Mouse (Mus musculus): ENCODE data around the gene Phf3.

Gene Phf3

GRCm38 (mm10) chr1:30832778-30833177 lies 40.9 kb downstream of the Phf3 start:
- in situ Hi-C loops (cut with MboI, MseI): no loop called here

GRCm38 (mm10) chr1:30819414-30819813 lies 54.3 kb downstream of the Phf3 start:
- in situ Hi-C loops (cut with MboI, MseI): no loop called here

GRCm38 (mm10) chr1:30815609-30816008 lies 58.1 kb downstream of the Phf3 start:
- in situ Hi-C loops (cut with MboI, MseI): no loop called here

GRCm38 (mm10) chr1:30814987-30815386 lies 58.7 kb downstream of the Phf3 start:
- in situ Hi-C loops (cut with MboI, MseI): no loop called here

- in situ Hi-C loops (cut with MboI, MseI): no loop called here
Observed at GRCm38 (mm10) chr1:30808101-30808699, 65.5 kb downstream of the Phf3 start.

- in situ Hi-C loops (cut with MboI, MseI): no loop called here
Observed at GRCm38 (mm10) chr1:30805688-30806285, 67.9 kb downstream of the Phf3 start.

- in situ Hi-C loops (cut with MboI, MseI): no loop called here
Observed at GRCm38 (mm10) chr1:30804919-30805318, 68.8 kb downstream of the Phf3 start.

- in situ Hi-C loops (cut with MboI, MseI): no loop called here
Observed at GRCm38 (mm10) chr1:30801911-30802310, 71.8 kb downstream of the Phf3 start.

GRCm38 (mm10) chr1:30799277-30799834 lies 74.4 kb downstream of the Phf3 start:
- in situ Hi-C loops (cut with MboI, MseI): no loop called here

GRCm38 (mm10) chr1:30794606-30795005 lies 79.1 kb downstream of the Phf3 start:
- in situ Hi-C loops (cut with MboI, MseI): no loop called here

GRCm38 (mm10) chr1:30793357-30793883 lies 80.3 kb downstream of the Phf3 start:
- in situ Hi-C loops (cut with MboI, MseI): no loop called here

GRCm38 (mm10) chr1:30792935-30793334 lies 80.8 kb downstream of the Phf3 start:
- in situ Hi-C loops (cut with MboI, MseI): no loop called here

GRCm38 (mm10) chr1:30790220-30790619 lies 83.5 kb downstream of the Phf3 start:
- in situ Hi-C loops (cut with MboI, MseI): no loop called here

GRCm38 (mm10) chr1:30789689-30790088 lies 84.0 kb downstream of the Phf3 start:
- in situ Hi-C loops (cut with MboI, MseI): no loop called here

- in situ Hi-C loops (cut with MboI, MseI): no loop called here
Observed at GRCm38 (mm10) chr1:30789001-30789400, 84.7 kb downstream of the Phf3 start.

GRCm38 (mm10) chr1:30786583-30786982 lies 87.1 kb downstream of the Phf3 start:
- in situ Hi-C loops (cut with MboI, MseI): no loop called here

GRCm38 (mm10) chr1:30783741-30784140 lies 90.0 kb downstream of the Phf3 start:
- in situ Hi-C loops (cut with MboI, MseI): no loop called here

GRCm38 (mm10) chr1:30780293-30780692 lies 93.4 kb downstream of the Phf3 start:
- in situ Hi-C loops (cut with MboI, MseI): no loop called here

GRCm38 (mm10) chr1:30779562-30779961 lies 94.2 kb downstream of the Phf3 start:
- in situ Hi-C loops (cut with MboI, MseI): loop anchor here (5.0 kb wide), 1 partner anchor 368 kb away; no protein-coding TSS in a partner anchor

GRCm38 (mm10) chr1:30778374-30779005 lies 95.2 kb downstream of the Phf3 start:
- in situ Hi-C loops (cut with MboI, MseI): loop anchor here (5.0 kb wide), 1 partner anchor 369 kb away; no protein-coding TSS in a partner anchor

- in situ Hi-C loops (cut with MboI, MseI): loop anchor here (5.0 kb wide), 1 partner anchor 371 kb away; no protein-coding TSS in a partner anchor
Observed at GRCm38 (mm10) chr1:30776196-30776595, 97.5 kb downstream of the Phf3 start.

- in situ Hi-C loops (cut with MboI, MseI): loop anchor here (25.0 kb wide), 1 partner anchor 739 kb away; no protein-coding TSS in a partner anchor
Observed at GRCm38 (mm10) chr1:30773662-30774061, 100.1 kb downstream of the Phf3 start.
